Mouse (Mus musculus) liver, embryonic 16.5 days (tissue): Measurements from ENCODE around the gene Adamtsl5. TPM values are rescaled to one million over a fixed set of nuclear protein-coding genes. Genes with fewer than 3 reads are reported as not detected.

Experiments
- ATAC-seq: fragments of 200-750 bp; cut with Nextera tagmentation; 2 replicates; pipeline ENCODE4 v1.8.0; 2017; ENCODE audit warnings: low read depth, mild to moderate bottlenecking, moderate number of reproducible peaks, moderate library complexity
- H3K27ac ChIP-seq: fragments of 300-500 bp; sonication (generic); 2 replicates; pipeline ENCODE4 v1.5.1; 2014; ENCODE audit warnings: mild to moderate bottlenecking, low read length
- H3K27me3 ChIP-seq: fragments of 300-500 bp; sonication (generic); 2 replicates; pipeline ENCODE4 v1.6.1; 2014; ENCODE audit warnings: low read depth, low read length, mixed read lengths; ENCODE audit not compliant: control insufficient read depth, insufficient read depth
- H3K36me3 ChIP-seq: fragments of 300-500 bp; sonication (generic); 2 replicates; pipeline ENCODE4 v1.6.1; 2014; ENCODE audit warnings: mild to moderate bottlenecking; ENCODE audit not compliant: control insufficient read depth, insufficient read depth
- H3K4me1 ChIP-seq: fragments of 300-500 bp; sonication (generic); 2 replicates; pipeline ENCODE4 v1.6.1; 2014; ENCODE audit warnings: low read depth, low read length, mixed read lengths; ENCODE audit not compliant: control insufficient read depth
- H3K4me2 ChIP-seq: fragments of 300-500 bp; sonication (generic); 2 replicates; pipeline ENCODE4 v1.6.1; 2014; ENCODE audit warnings: low read depth, low read length, mixed read lengths
- H3K4me3 ChIP-seq: fragments of 300-500 bp; sonication (generic); 2 replicates; pipeline ENCODE4 v1.5.1; 2014; ENCODE audit warnings: low read depth, mild to moderate bottlenecking, low read length
- H3K9ac ChIP-seq: fragments of 300-500 bp; sonication (generic); 2 replicates; pipeline ENCODE4 v1.6.1; 2014; ENCODE audit warnings: low read depth, low read length
- H3K9me3 ChIP-seq: fragments of 300-500 bp; sonication (generic); replicated peaks from 2 replicates; pipeline ENCODE4 v1.6.1; 2016; ENCODE audit warnings: low read length; ENCODE audit not compliant: control insufficient read depth
- WGBS: fragments of 180-500 bp; shearing (Covaris S2); extraction: QIAGEN DNeasy Blood & Tissue Kit; methylation state at CpG from one replicate; pipeline ENCODE4 v1.1.7; 2014; ENCODE audit not compliant: insufficient replicate concordance; 5-methylcytosine and 5-hydroxymethylcytosine counted together
- polyA plus RNA-seq: library from polyadenylated mRNA; unstranded; fragments of >200 nt; fragmentation: Nextera tagmentation; extraction: Ambion mirVana; gene quantifications from 2 replicates; pipeline ENCODE4 v1.2.1, GENCODE M21; 2015

The Adamtsl5 gene
- polyA plus RNA-seq, 1 experiment from 2014 or later = 2.2 TPM

GRCm38 (mm10) chr10:80329273-80330081, 18.7 kb downstream of the Adamtsl5 start, which contains the start of the genes Pcsk4 and Reep6:
TSS of gene Pcsk4 (minus strand) at chr10:80329498.
TSS of gene Reep6 (plus strand) at chr10:80329953.
- Histone ChIP-seq H3K9me3 (no peaks in the 10 kb centered on the region), H3K4me2 (peak within 1 kb of the TSS; percentile 97), H3K36me3 (peaks cover 3% of the 10 kb centered on the region), H3K4me1 (peaks cover 53% of the 10 kb centered on the region), H3K27ac (peak within 1 kb of the TSS; percentile 98), H3K27me3 (no peaks in the 10 kb centered on the region), H3K4me3 (peak within 1 kb of the TSS; percentile 70), H3K9ac (peak within 1 kb of the TSS; percentile 73)
- 5% methylated on average over 36 of the region's 36 CpGs for WGBS
- ATAC-seq = peak; percentile 85

GRCm38 (mm10) chr10:80325045-80325444, 23.2 kb downstream of the Adamtsl5 start:
- H3K4me2 ChIP-seq = no peak overlapping the region

GRCm38 (mm10) chr10:80324120-80325037, 23.8 kb downstream of the Adamtsl5 start:
- Histone ChIP-seq H3K9ac (peak overlapping the region; percentile 75), H3K4me3 (peak overlapping the region; percentile 77; the same call in 1 of the 2 replicates), H3K4me1 (peaks cover 52% of the 10 kb centered on the region), H3K4me2 (peak overlapping the region; percentile 100), H3K9me3 (no peaks in the 10 kb centered on the region), H3K36me3 (no peaks in the 10 kb centered on the region), H3K27me3 (no peaks in the 10 kb centered on the region), H3K27ac (peak overlapping the region; percentile 87)
- no peak for ATAC-seq
- 65% methylated on average over 17 of the region's 17 CpGs for WGBS

More at GRCm38 (mm10) chr10:80325045-80325444, 23.2 kb downstream of the Adamtsl5 start:
- Histone ChIP-seq H3K9me3 (no peaks in the 10 kb centered on the region), H3K4me1 (peaks cover 54% of the 10 kb centered on the region), H3K27me3 (no peaks in the 10 kb centered on the region), H3K36me3 (no peaks in the 10 kb centered on the region), H3K9ac (no peak overlapping the region), H3K27ac (no peak overlapping the region), H3K4me3 (no peak overlapping the region)
- ATAC-seq = no peak
- WGBS = 75% methylated on average over 21 of the region's 21 CpGs

GRCm38 (mm10) chr10:80323261-80324119, 24.7 kb downstream of the Adamtsl5 start:
- H3K27me3 ChIP-seq = no peaks in the 10 kb centered on the region
- H3K9me3 ChIP-seq = no peaks in the 10 kb centered on the region
- H3K4me1 ChIP-seq = peaks cover 56% of the 10 kb centered on the region
- peak overlapping the region; percentile 75 for H3K9ac ChIP-seq
- under 1% methylated on average over 46 of the region's 46 CpGs for WGBS
- H3K4me2 ChIP-seq = peak overlapping the region; percentile 100
- H3K36me3 ChIP-seq = peaks cover 3% of the 10 kb centered on the region; the same call in 1 of the 2 replicates
- peak overlapping the region; percentile 87 for H3K27ac ChIP-seq
- peak; percentile 74 for ATAC-seq
- peak overlapping the region; percentile 77 for H3K4me3 ChIP-seq

- Histone ChIP-seq H3K27ac (peak overlapping the region; percentile 87), H3K9me3 (no peaks in the 10 kb centered on the region), H3K4me2 (peak overlapping the region; percentile 100), H3K4me3 (peak overlapping the region; percentile 77), H3K27me3 (no peaks in the 10 kb centered on the region), H3K9ac (peak overlapping the region; percentile 75), H3K36me3 (peaks cover 5% of the 10 kb centered on the region; the same call in 1 of the 2 replicates), H3K4me1 (peaks cover 59% of the 10 kb centered on the region)
- no peak; the same call in none of the 2 replicates for ATAC-seq
- WGBS = under 1% methylated on average over 28 of the region's 28 CpGs
These were observed 25.4 kb downstream of the Adamtsl5 start for GRCm38 (mm10) chr10:80322811-80323211.

GRCm38 (mm10) chr10:80321670-80322581, 26.3 kb downstream of the Adamtsl5 start:
- WGBS = 90% methylated on average over 21 of the region's 21 CpGs

GRCm38 (mm10) chr10:80321014-80321669, 27.1 kb downstream of the Adamtsl5 start:
- peaks cover 76% of the 10 kb centered on the region for H3K4me1 ChIP-seq
- peaks cover 5% of the 10 kb centered on the region; the same call in 1 of the 2 replicates for H3K36me3 ChIP-seq
- peak overlapping the region; percentile 28 for H3K27ac ChIP-seq
- no peak overlapping the region for H3K4me3 ChIP-seq
- H3K9me3 ChIP-seq = no peaks in the 10 kb centered on the region
- H3K4me2 ChIP-seq = peak overlapping the region; percentile 73; the same call in 1 of the 2 replicates
- H3K27me3 ChIP-seq = peaks cover 7% of the 10 kb centered on the region
- no peak for ATAC-seq
- peak overlapping the region; percentile 22; the same call in 1 of the 2 replicates for H3K9ac ChIP-seq
- WGBS = 54% methylated on average over 6 of the region's 6 CpGs

More at GRCm38 (mm10) chr10:80321670-80322581, 26.3 kb downstream of the Adamtsl5 start:
- Histone ChIP-seq H3K9me3 (no peaks in the 10 kb centered on the region), H3K36me3 (peaks cover 5% of the 10 kb centered on the region; the same call in 1 of the 2 replicates), H3K4me2 (peak overlapping the region; percentile 100), H3K27ac (peak overlapping the region; percentile 28; the same call in 1 of the 2 replicates), H3K27me3 (peaks cover 3% of the 10 kb centered on the region), H3K9ac (no peak overlapping the region), H3K4me3 (peak overlapping the region; percentile 77), H3K4me1 (peaks cover 68% of the 10 kb centered on the region)
- no peak for ATAC-seq
